Mouse (Mus musculus) thymus, postnatal 0 days (tissue): Measurements from ENCODE around the gene Rpl10a. TPM values are rescaled to one million over a fixed set of nuclear protein-coding genes. Genes with fewer than 3 reads are reported as not detected.

ENCODE experiments used
- DNase-seq: peaks from one replicate; pipeline ENCODE4 v3.0.0-alpha.2; 2015; ENCODE audit warnings: low spot score
- polyA plus RNA-seq: library from polyadenylated mRNA; unstranded; fragments of >200 nt; fragmentation: Nextera tagmentation; extraction: Ambion mirVana; gene quantifications from 2 replicates; pipeline ENCODE4 v1.2.1, GENCODE M21; 2015

Rpl10a gene
- polyA plus RNA-seq, 1 experiment from 2014 or later = 790 TPM

- no peak for DNase-seq
These were observed 3.2 kb downstream of the Rpl10a start for GRCm38 (mm10) chr17:28331241-28332112.

GRCm38 (mm10) chr17:28332113-28332914, 4.0 kb downstream of the Rpl10a start:
- no peak for DNase-seq

- no peak for DNase-seq
These were observed 4.8 kb downstream of the Rpl10a start for GRCm38 (mm10) chr17:28332915-28333546.

DNA sequence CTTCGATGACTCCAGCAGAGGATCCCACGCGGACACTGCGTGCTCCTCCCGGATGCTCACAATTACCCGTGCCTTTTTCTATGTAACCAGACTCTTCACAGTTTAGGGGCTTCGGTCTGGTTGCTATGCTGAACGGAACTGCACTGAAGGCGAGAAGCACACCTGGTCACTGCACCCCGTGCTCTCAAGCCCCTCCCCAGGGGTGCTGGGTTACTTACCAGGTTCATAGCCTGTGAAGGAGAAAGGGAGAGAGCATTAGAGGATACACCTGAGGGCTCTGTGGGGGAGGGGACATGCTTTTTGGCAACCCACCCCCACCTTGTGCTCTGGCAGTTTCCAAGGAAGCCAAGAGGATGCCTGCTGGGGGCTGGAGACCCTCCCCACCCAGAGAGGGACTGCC, 7.0 kb downstream of the Rpl10a start:
- no peak for DNase-seq

DNA sequence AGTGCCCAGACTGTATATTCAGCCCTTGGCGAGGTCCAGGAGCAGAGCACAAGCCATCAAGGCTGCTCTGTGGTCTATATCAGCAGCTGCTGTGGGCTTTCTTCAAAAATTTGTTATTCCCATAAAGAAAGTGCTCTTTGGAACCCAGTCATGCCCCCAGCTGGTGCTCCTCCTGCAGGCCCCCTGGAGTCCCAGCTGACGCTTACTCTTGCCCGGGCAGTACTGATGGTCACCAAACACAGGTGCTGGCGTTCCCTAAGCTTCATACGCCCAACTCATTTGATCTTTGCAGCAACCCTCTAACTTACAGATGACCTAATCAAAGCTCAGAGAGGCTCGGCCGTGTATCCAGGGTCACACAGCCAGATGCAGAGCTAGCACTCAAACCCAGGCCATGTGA, 9.3 kb downstream of the Rpl10a start:
- no peak for DNase-seq

GRCm38 (mm10) chr17:28340578-28340977, 12.3 kb downstream of the Rpl10a start:
- DNase-seq = no peak

DNA sequence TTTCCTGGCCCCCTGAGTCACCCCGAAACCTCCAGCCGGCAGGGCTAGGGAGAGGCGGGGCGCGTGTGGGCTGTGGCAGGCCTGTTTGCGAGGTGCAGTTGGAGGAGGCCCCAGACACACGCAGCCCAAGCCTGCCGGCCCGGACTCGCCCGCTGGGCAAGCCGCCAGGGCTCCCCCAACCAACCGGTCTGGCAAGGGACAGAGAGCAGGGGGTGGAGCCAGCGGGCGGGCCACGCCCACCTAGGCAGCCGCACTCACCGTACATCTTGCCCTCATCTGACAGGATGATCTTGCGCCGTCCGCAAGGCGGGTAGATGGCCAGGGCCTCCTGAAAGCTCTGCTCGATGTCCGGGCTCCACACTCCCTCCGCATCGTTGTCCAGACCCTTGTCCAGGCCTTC, 12.8 kb downstream of the Rpl10a start:
- DNase-seq = no peak

DNA sequence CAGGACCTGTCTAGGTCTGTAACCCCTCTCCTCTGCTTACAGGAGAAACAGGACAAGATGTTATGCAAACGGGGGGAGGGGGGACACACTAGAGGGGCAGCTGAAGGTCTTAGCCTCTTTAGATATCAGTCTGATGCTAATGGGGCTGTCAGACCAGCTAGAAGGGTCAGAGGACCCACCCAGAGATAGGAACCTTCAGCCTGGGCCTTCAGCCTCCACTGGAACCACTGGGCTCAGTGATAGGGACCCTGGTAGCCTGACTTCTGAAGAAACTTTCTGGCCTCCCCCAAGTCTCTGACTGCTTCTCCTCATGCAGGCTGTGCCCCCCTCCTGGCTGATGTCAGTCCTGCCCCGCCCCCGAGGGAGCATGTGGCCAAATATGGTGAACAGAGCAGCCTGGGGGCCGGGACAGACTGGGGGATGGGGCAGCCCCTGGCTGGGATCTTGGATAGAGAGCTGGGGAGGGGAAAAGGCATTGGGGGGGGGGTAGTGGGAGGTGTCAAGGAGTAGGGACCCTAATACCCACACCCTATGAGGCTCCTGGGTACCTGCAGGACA, 15.9 kb downstream of the Rpl10a start:
- no peak for DNase-seq

DNA sequence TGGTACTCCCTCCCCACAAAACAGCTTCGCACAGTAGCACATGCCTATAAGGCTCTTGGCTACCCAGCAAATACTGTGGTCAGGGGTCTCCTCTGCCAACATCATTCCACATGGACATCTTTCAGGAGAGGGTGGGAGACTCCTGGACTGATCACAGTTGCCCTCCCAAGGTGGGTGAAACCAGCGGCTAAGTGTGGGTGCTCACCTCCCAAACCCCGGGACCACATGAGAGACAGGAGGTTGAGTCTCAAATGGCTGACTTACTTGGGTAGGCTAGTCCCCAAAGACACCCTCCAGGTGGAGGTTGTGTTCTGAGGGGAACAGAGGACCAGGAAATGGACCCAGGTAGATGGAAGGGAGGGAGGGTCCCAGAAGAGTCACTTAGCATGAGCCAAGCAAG, 16.4 kb downstream of the Rpl10a start:
- no peak for DNase-seq

DNA sequence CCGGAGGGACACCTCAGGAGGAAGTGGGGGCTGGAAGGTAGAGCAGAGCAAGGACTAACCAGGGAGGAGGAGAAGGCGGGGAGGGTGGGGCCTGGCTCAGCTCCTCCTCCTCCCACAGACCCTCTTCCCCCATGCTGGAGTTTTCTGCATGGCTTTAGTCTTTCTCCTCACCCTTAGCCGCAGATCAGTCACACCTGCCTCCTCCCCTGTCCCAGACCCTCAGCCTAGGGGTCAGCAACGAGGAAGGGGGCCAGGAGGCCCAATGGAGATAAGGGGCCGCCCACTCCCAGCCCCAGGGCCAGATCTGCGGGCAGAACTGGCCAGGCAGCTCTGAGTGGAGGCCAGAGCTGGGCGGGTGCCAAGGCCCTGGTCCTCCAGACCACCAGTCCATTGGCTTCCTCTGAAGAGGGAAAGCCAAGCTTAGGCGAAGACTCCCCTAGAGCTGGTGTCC, 17.0 kb downstream of the Rpl10a start:
- DNase-seq = no peak

DNA sequence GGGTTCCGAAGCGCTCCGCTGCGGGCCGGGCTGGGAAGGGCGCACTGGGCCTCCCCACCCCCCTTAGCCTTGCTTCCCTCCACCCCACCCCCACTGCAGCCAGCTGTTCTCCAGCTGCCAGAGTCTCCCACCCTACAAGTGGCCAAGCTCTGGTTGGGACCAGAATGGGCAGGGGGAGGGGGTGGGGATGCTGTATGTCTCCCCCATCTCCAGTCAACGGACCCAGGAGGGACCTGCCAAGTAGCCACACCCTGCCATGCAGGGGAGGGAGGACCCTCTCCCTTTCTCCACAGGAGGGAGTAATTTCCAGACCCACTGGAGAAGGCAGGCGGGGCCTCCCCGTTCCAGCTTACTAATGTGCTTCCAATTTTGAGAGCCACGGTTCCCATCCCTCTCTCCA, 17.6 kb downstream of the Rpl10a start:
- DNase-seq = no peak

- no peak for DNase-seq
These were observed 19.1 kb downstream of the Rpl10a start for GRCm38 (mm10) chr17:28347327-28347726.

DNA sequence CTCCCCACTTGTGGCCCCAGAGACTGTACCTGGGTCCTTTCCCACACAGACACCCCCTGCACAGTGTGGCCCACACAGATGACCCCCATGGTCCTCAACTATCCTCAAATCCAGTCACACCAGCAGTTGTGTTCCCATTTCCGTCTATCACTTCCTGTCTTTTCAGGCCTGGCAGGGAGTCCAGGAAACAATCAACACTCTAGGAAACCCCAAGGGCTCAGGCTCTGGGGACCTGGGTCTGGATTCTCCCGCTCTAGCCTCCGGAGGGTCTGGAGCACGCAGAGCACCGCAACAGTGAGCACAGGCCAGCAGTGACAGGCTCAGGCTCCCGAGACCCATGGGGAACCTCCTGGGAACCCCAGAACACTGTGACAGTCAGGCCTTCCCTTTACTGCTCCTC, 19.9 kb downstream of the Rpl10a start:
- no peak for DNase-seq

DNA sequence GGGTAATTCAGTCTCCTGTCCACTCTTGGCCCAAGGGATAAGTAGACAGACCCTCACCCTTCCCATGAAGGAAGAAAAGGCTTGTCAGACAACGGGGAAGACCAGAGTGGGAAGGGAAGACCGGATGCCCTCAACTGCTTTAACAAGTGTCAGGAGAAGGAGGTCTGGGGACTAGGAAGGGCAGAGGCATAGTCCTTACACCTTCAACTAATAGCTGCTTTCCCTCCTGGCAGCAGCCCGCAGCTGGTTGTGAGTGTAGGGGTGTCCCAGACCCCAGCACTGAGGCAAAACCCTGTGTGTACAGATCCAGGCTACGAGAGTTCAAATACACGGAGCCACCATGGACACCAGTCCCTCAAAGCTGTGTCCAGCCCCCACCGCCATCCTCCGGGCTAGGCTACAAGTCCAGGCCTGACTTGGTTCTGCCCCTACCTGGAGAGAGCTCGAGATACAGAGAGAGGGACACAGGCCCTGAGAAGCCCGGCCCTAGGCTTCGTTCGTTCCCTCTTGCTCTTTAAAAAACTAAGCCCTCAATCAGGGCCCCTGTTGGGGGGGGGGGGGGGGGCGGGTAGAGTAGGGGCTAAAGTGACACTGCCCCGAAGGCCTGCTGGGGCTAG, 21.1 kb downstream of the Rpl10a start:
- DNase-seq = no peak

DNA sequence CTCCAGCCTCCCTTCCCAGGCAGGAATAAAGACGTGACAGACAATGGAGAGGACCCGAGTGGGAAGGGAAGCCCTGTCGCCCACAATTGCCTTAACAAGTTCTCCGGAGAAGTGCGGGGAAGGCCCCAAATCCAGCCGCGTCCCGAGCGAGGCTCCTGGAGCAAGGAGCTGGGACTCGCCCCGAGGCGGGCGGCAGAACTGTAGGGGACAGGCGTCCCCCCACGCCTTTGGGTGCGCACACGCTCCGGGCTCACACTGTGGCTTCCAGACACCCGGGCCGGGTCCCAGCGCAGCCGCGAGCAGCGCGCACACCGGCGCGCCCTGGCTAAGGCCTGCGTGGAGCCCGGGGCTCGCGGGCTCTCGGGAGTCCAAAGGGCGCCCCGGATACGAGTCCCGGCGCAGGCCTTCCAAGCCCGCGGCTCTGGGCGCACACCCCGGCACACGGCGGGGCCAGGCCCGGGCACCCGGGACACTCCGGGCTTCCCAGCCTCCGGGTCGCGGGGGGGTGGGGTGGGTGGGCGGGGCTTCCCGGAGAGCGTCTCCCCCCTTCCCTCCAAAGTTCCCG, 21.7 kb downstream of the Rpl10a start:
- peak; percentile 37 for DNase-seq

DNA sequence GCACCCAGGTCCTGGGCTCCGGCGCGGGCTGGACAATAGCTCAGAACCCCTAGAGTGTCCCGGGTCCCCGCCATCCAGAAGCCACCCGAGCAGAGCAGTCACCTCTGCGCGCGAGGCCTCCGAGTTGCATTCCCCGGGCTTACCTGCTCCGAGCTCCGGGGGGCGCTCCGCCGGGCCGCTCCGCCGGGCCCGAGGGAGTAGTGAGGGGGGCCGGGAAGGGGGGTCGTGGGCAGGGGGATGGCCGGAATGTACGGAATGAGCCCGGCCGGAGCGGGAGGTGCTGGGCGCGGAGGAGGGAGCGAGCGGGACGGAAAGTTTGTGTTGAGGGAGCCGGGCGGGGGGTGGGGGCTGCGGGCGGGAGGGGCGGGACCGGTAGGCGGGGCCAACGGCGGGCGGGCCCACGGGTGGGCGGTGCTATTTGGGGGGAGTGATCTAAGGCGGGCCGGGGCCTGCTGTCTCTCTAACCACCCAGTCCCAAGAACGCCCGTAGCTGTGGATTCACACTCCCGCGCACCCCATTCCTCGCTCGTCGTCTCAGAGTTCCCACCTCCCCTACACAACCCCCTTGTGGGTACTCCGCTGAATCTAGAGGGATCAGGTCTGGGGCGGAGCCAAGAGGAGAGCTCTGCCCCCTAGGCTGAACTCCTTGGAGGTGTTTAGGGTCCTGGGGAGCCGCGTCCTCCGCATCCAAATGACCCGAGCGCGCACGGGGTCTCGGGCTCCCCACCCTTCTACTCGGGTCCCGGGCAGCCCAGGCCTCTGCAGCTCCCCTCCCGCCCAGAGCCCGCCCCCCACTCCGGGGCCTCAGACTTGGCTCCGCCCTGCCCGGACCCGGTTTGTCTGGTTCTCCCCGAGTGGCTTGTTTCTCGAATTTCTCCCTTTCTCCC, 22.4 kb downstream of the Rpl10a start, which contains the start of gene Tead3:
TSS of gene Tead3 (minus strand) at position 352 of the 887 bp plus-strand sequence.
- peak; percentile 80 for DNase-seq

GRCm38 (mm10) chr17:28351353-28351890, 23.2 kb downstream of the Rpl10a start:
- DNase-seq = peak; percentile 57

DNA sequence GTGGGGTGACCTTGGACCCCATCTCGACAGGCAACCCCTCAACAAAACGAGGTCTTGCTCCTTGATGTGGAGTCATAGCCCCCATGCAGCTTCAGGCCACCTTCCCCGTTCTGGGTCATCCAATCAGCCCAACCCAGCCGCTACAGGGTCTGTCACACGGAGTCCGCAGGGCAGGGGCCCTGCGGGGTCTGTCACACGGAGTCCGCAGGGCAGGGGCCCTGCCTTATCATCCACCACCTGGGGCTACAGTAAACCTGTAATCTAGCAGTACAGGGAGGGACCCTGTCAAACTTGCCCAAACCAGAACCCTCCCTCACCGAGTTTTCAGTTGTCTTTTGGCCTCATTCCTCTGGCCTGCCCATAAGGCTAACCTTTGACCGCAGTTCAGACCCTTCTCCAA, 23.7 kb downstream of the Rpl10a start:
- DNase-seq = no peak

DNA sequence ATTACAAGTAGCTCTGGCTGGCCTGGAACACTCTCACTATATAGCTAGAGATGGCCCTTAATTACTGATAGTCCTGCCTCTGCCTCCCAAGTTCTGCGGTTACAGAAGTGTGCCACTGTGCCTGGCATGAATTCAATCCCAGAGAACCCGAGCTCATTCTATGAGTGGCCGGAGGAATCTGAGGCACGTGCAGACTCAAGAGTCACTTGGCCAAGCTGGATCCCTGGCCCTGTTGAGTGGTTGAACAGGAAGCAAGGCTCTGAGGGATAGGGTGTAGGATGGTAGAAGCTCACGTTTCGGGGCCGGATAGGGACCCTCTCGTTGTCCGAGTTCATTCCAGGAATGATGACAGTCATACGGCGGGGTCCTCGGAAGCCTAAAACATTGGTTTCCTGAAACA, 27.6 kb downstream of the Rpl10a start:
- no peak for DNase-seq
